Mouse (Mus musculus): ENCODE measurements around the gene Numbl. TPM values are rescaled to one million over a fixed set of nuclear protein-coding genes. Genes with fewer than 3 reads are reported as not detected.

Numbl gene
- polyA plus RNA-seq, 1 experiment from 2014 or later = 11.7 TPM

DNA sequence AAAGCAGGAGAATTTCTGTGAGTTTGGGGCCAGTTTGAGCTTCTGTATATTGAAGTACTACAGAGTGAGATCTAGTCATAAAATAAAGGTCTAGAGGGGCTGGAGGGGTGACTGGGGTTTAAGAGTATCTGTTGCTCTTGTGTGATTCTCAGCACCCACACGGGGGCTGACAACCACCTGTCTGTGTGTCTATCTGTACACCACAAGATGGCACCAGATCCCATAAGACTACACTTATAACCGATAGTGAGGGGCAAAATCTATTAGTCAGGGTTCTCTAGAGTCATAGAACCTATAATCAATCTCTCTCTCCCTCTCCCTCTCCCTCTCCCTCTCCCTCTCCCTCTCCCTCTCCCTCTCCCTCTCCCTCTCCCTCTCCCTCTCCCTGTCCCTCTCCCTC lies 32.3 kb downstream of the Numbl start:
- no peak for TF ChIP-seq CTCF (IDR thresholded peaks at IDR 0.05)
- TF ChIP-seq EP300 (IDR thresholded peaks at IDR 0.05) = no peak
- no peak for DNase-seq (ENCODE audit: low spot score)
- H3K4me2 ChIP-seq (replicated peaks; ENCODE audit: low read depth, low read length) = no peak overlapping the region
- no peaks in the 10 kb centered on the region for H3K27me3 ChIP-seq (replicated peaks; ENCODE audit: insufficient read depth, low read length)
- H3K9ac ChIP-seq (replicated peaks; ENCODE audit: low read depth) = no peak overlapping the region
- H3K36me3 ChIP-seq (ENCODE audit: insufficient read depth, low read length) = no peaks in the 10 kb centered on the region
- no peaks in the 10 kb centered on the region for H3K4me1 ChIP-seq (ENCODE audit: insufficient read depth, low read depth, low read length)
- 72% methylated on average over 2 of the region's 2 CpGs for WGBS
- no peaks in the 10 kb centered on the region for H3K9me3 ChIP-seq (ENCODE audit: low read length)
- no peak for ATAC-seq
- no peak overlapping the region for H3K4me3 ChIP-seq (ENCODE audit: low read depth, low read length)
- H3K27ac ChIP-seq (ENCODE audit: low read length) = no peak overlapping the region

DNA sequence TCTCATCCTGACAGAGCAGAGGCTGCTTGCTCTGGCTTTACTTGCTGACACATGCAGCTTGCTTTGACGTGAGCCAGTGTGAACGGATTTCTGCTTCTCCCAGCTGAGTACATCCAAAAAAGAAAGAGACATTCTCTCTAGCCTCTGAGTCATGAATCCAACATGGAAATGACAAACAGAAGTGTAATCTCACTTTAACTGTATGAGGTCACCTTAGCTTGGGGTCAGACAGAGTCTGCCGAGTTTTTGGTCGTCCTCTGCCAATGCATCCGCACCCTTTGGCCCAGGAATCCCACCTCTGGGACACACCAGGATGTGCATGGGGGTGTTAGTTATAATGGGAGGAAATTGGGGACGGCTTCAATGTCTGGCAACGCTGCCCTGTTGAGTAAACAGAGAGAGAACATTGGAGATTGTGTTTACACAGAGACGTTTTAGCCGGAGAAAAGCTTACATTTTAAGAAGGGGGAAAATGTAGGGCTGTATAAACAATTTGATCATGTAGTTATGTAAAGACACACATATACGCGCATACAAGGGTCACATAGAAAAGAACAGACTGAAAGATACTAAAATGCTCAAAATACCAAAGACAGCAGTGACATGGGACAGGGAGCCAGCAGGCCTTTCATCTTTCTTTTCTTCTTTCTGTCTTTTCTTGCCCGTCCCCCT lies 33.7 kb downstream of the Numbl start:
- no peak for TF ChIP-seq CTCF (IDR thresholded peaks at IDR 0.05)
- TF ChIP-seq EP300 (IDR thresholded peaks at IDR 0.05) = peak; percentile 93
- no peak overlapping the region for H3K4me3 ChIP-seq (ENCODE audit: low read depth, low read length)
- H3K9ac ChIP-seq (replicated peaks; ENCODE audit: low read depth) = no peak overlapping the region
- no peaks in the 10 kb centered on the region for H3K27me3 ChIP-seq (replicated peaks; ENCODE audit: insufficient read depth, low read length)
- H3K27ac ChIP-seq (ENCODE audit: low read length) = peak overlapping the region; percentile 68
- peak; percentile 90 for DNase-seq (ENCODE audit: low spot score)
- H3K9me3 ChIP-seq (ENCODE audit: low read length) = no peaks in the 10 kb centered on the region
- peak; percentile 94 for ATAC-seq
- H3K4me2 ChIP-seq (replicated peaks; ENCODE audit: low read depth, low read length) = peak overlapping the region; percentile 6; the same call in 1 of the 2 replicates
- WGBS = 7% methylated on average over 12 of the region's 12 CpGs
- no peaks in the 10 kb centered on the region for H3K4me1 ChIP-seq (ENCODE audit: insufficient read depth, low read depth, low read length)
- H3K36me3 ChIP-seq (ENCODE audit: insufficient read depth, low read length) = no peaks in the 10 kb centered on the region

DNA sequence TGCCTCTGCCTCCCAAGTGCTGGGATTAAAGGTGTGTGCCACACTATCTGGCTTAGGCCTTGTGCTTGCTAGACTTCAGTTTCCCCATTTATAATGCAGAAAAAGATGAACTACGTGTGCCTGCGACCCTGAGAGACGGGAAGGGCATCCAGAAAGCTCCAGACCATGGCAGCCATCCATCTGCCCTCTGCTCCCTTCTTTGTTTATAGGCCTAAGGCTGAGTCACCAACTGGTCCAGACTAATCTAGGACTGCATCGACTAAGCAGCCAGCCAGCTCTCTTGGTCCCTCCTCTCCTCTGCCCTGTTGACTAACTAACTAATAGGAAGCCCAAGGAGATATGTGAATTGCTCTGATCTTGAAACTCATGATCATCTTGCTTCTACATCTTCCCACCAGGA lies 37.7 kb downstream of the Numbl start:
- ATAC-seq (0 out of 2 replicates have a peak, but pooled peaks have one; percentile 16), DNase-seq (ENCODE audit: low spot score) (no peak)
- no peaks in the 10 kb centered on the region for H3K36me3 ChIP-seq (ENCODE audit: insufficient read depth, low read length)
- H3K4me2 ChIP-seq (replicated peaks; ENCODE audit: low read depth, low read length) = no peak overlapping the region
- H3K9ac ChIP-seq (replicated peaks; ENCODE audit: low read depth) = no peak overlapping the region
- H3K4me1 ChIP-seq (ENCODE audit: insufficient read depth, low read depth, low read length) = no peaks in the 10 kb centered on the region
- no peak overlapping the region for H3K4me3 ChIP-seq (ENCODE audit: low read depth, low read length)
- H3K27ac ChIP-seq (ENCODE audit: low read length) = no peak overlapping the region
- TF ChIP-seq CTCF (IDR thresholded peaks at IDR 0.05) (no peak), EP300 (IDR thresholded peaks at IDR 0.05) (no peak)
- no peaks in the 10 kb centered on the region for H3K27me3 ChIP-seq (replicated peaks; ENCODE audit: insufficient read depth, low read length)
- WGBS = 50% methylated on average over 4 of the region's 4 CpGs
- no peaks in the 10 kb centered on the region for H3K9me3 ChIP-seq (ENCODE audit: low read length)

DNA sequence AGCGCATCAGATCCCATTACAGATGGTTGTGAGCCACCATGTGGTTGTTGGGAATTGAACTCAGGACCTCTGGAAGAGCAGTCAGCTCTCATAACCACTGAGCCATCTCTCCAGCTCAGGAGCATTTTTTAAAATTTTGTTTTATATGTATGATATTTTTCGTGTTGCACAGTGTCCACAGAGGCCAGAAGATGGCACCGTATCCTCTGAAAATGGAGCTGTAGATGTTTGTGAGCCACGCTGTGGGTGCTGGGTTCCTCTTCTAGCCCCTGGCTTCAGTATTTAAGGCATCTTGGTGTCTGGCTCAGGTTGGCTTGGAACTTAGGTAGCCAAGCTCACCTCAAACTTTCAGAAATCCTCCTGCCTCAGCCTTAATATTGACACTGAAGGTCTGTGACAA lies 38.3 kb downstream of the Numbl start:
- no peak for DNase-seq (ENCODE audit: low spot score)
- Histone ChIP-seq H3K36me3 (ENCODE audit: insufficient read depth, low read length) (no peaks in the 10 kb centered on the region), H3K27me3 (replicated peaks; ENCODE audit: insufficient read depth, low read length) (no peaks in the 10 kb centered on the region), H3K4me2 (replicated peaks; ENCODE audit: low read depth, low read length) (no peak overlapping the region), H3K4me1 (ENCODE audit: insufficient read depth, low read depth, low read length) (no peaks in the 10 kb centered on the region), H3K4me3 (ENCODE audit: low read depth, low read length) (no peak overlapping the region), H3K9me3 (ENCODE audit: low read length) (no peaks in the 10 kb centered on the region), H3K27ac (ENCODE audit: low read length) (no peak overlapping the region), H3K9ac (replicated peaks; ENCODE audit: low read depth) (no peak overlapping the region)
- ATAC-seq = no peak
- TF ChIP-seq CTCF (IDR thresholded peaks at IDR 0.05) = no peak
- no peak for TF ChIP-seq EP300 (IDR thresholded peaks at IDR 0.05)
- WGBS = 92% methylated on average over 4 of the region's 4 CpGs

DNA sequence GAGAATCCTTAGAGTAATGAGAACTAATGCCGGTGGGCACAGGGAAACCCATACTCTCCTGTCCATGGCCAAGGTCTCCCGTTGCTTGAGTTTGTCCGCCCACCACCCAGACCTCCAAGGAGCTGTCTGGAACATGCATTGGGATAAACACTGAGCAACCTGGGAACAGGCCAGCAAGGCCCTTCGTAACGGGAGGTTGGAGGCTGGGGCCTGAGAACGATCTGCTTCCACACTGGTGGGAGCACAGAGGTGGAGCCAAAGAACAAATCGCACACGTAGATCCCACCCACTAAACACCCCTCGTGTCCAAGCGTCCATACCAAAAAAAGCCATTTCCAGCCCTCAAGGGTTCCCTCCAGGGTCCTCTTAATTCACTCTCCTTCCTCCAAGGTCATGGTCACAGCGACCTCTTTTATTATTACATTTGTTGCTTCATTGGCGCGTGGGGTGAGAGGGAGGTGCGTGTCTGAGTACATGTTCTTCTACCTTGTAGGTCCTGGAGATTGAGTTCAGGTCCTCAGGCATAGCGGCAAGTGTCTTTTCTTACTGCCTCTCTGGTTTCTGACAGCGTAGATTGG lies 39.9 kb downstream of the Numbl start:
- DNase-seq (ENCODE audit: low spot score) (no peak), ATAC-seq (no peak)
- Histone ChIP-seq H3K4me3 (ENCODE audit: low read depth, low read length) (no peak overlapping the region), H3K36me3 (ENCODE audit: insufficient read depth, low read length) (no peaks in the 10 kb centered on the region), H3K9me3 (ENCODE audit: low read length) (no peaks in the 10 kb centered on the region), H3K27me3 (replicated peaks; ENCODE audit: insufficient read depth, low read length) (no peaks in the 10 kb centered on the region), H3K4me1 (ENCODE audit: insufficient read depth, low read depth, low read length) (no peaks in the 10 kb centered on the region; the same call in 1 of the 2 replicates), H3K27ac (ENCODE audit: low read length) (no peak overlapping the region), H3K4me2 (replicated peaks; ENCODE audit: low read depth, low read length) (no peak overlapping the region), H3K9ac (replicated peaks; ENCODE audit: low read depth) (no peak overlapping the region)
- TF ChIP-seq CTCF (IDR thresholded peaks at IDR 0.05) (no peak), EP300 (IDR thresholded peaks at IDR 0.05) (no peak)
- WGBS = 72% methylated on average over 16 of the region's 16 CpGs

DNA sequence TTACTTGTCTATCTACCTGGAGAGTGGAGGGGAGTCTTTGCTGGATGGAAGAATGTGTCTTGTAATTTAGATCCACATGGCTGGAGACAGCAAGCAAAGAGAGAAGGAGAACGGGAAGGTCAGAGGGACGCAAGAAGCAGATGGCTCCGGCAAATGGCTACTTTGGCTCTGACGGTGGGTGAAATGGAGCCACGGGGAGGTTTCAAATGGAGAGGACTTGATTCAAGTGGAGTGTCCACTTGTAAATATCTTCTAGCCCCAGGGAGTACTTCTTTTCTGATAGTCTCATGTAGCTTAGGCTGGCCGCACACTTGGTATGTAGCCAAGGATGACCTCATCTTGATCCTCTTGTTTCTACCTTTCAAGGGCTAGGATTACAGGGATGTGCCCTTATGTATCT lies 40.6 kb downstream of the Numbl start:
- Histone ChIP-seq H3K4me3 (ENCODE audit: low read depth, low read length) (no peak overlapping the region), H3K9me3 (ENCODE audit: low read length) (no peaks in the 10 kb centered on the region), H3K9ac (replicated peaks; ENCODE audit: low read depth) (no peak overlapping the region), H3K4me2 (replicated peaks; ENCODE audit: low read depth, low read length) (no peak overlapping the region), H3K36me3 (ENCODE audit: insufficient read depth, low read length) (no peaks in the 10 kb centered on the region), H3K4me1 (ENCODE audit: insufficient read depth, low read depth, low read length) (no peaks in the 10 kb centered on the region; the same call in 1 of the 2 replicates), H3K27me3 (replicated peaks; ENCODE audit: insufficient read depth, low read length) (no peaks in the 10 kb centered on the region), H3K27ac (ENCODE audit: low read length) (no peak overlapping the region)
- TF ChIP-seq CTCF (IDR thresholded peaks at IDR 0.05) = no peak
- no peak for TF ChIP-seq EP300 (IDR thresholded peaks at IDR 0.05)
- WGBS = 76% methylated on average over 6 of the region's 6 CpGs
- DNase-seq (ENCODE audit: low spot score) = no peak
- no peak for ATAC-seq

All from lung, postnatal 0 days (tissue).